Mouse (Mus musculus): ENCODE data around the gene Rpl36a.

Rpl36a gene

GRCm38 (mm10) chrX:134585103-134586002 lies at the start of gene Rpl36a:
Gene Rpl36a (plus strand): TSS chrX:134585654.
- peak; percentile 10; the same call in 1 of the 2 replicates for TF ChIP-seq GATA4 (IDR thresholded peaks at IDR 0.05; ENCODE audit: insufficient replicate concordance, low read length)

GRCm38 (mm10) chrX:134540414-134541135 lies 44.9 kb upstream of the Rpl36a start:
- TF ChIP-seq GATA4 (IDR thresholded peaks at IDR 0.05; ENCODE audit: insufficient replicate concordance, low read length), result no peak

GRCm38 (mm10) chrX:134541145-134541954 lies 44.1 kb upstream of the Rpl36a start, which contains the start of gene Timm8a1:
Gene Timm8a1 (minus strand): TSS chrX:134541865.
- no peak for TF ChIP-seq GATA4 (IDR thresholded peaks at IDR 0.05; ENCODE audit: insufficient replicate concordance, low read length)

GRCm38 (mm10) chrX:134541955-134542308 lies 43.5 kb upstream of the Rpl36a start:
- TF ChIP-seq GATA4 (IDR thresholded peaks at IDR 0.05; ENCODE audit: insufficient replicate concordance, low read length), result no peak

GRCm38 (mm10) chrX:134547330-134547729 lies 38.1 kb upstream of the Rpl36a start:
- TF ChIP-seq GATA4 (IDR thresholded peaks at IDR 0.05; ENCODE audit: insufficient replicate concordance, low read length), result no peak

GRCm38 (mm10) chrX:134550903-134551302 lies 34.6 kb upstream of the Rpl36a start:
- TF ChIP-seq GATA4 (IDR thresholded peaks at IDR 0.05; ENCODE audit: insufficient replicate concordance, low read length), result no peak

- no peak for TF ChIP-seq GATA4 (IDR thresholded peaks at IDR 0.05; ENCODE audit: insufficient replicate concordance, low read length)
Observed at GRCm38 (mm10) chrX:134553326-134553725, 32.1 kb upstream of the Rpl36a start.

GRCm38 (mm10) chrX:134554425-134554824 lies 31.0 kb upstream of the Rpl36a start:
- TF ChIP-seq GATA4 (IDR thresholded peaks at IDR 0.05; ENCODE audit: insufficient replicate concordance, low read length), result no peak

DNA sequence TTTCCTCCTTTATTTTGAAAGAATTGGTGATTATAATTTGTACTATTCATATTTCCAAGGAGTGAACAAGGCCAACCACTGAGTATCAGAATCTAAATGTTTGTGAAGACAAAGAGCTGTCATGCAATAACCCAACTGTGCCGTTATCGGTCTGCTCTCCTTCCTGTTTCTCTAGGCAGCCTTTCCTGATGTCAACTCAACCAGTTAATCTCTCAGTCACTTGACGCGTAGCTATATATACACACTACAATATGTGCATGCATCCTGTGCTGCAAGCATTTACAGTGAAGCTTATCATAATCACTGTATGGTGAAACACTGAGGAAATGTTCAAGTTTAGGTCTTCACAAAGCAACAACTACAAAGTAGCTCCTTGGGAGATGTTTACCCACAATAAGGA lies 21.1 kb upstream of the Rpl36a start:
- TF ChIP-seq GATA4 (IDR thresholded peaks at IDR 0.05; ENCODE audit: insufficient replicate concordance, low read length), result peak; percentile 7; the same call in 1 of the 2 replicates

DNA sequence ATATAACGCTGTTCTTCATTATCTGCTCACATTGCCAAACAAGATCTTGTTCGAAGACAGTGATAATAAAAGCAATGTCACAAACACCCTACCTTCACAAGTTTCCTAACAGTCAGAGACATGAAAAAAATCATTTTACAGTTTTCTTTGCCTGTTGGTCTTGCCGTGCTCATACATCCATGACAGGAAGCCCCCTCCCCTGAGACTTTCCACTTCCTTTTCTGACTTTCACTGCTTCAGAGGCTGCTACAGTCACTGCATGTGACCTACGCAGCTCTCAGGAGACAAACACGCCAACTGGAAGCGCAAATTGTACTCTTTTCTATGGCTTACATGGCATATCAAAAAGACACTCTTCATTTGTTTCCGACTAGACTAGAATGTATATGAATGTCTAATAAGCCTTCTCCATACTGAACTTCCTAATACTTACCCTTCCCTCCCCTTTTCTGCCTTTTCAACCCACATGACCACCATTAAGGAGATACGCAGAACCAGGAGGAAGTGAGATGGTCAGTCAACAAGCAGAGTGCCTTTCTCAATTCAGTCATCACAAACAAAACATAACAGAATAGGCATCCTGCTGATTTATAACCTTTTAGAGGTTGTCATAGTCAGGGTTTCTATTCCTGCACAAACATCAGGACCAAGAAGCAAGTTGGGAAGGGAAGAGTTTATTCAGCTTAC lies 18.8 kb upstream of the Rpl36a start:
- TF ChIP-seq GATA4 (IDR thresholded peaks at IDR 0.05; ENCODE audit: insufficient replicate concordance, low read length), result no peak

GRCm38 (mm10) chrX:134577896-134578295 lies 7.6 kb upstream of the Rpl36a start:
- TF ChIP-seq GATA4 (IDR thresholded peaks at IDR 0.05; ENCODE audit: insufficient replicate concordance, low read length), result no peak

- no peak for TF ChIP-seq GATA4 (IDR thresholded peaks at IDR 0.05; ENCODE audit: insufficient replicate concordance, low read length)
Observed at GRCm38 (mm10) chrX:134580528-134581305, 4.7 kb upstream of the Rpl36a start.

- TF ChIP-seq GATA4 (IDR thresholded peaks at IDR 0.05; ENCODE audit: insufficient replicate concordance, low read length), result no peak
Observed at GRCm38 (mm10) chrX:134582270-134582669, 3.2 kb upstream of the Rpl36a start.
